In the genomic region with DNA sequence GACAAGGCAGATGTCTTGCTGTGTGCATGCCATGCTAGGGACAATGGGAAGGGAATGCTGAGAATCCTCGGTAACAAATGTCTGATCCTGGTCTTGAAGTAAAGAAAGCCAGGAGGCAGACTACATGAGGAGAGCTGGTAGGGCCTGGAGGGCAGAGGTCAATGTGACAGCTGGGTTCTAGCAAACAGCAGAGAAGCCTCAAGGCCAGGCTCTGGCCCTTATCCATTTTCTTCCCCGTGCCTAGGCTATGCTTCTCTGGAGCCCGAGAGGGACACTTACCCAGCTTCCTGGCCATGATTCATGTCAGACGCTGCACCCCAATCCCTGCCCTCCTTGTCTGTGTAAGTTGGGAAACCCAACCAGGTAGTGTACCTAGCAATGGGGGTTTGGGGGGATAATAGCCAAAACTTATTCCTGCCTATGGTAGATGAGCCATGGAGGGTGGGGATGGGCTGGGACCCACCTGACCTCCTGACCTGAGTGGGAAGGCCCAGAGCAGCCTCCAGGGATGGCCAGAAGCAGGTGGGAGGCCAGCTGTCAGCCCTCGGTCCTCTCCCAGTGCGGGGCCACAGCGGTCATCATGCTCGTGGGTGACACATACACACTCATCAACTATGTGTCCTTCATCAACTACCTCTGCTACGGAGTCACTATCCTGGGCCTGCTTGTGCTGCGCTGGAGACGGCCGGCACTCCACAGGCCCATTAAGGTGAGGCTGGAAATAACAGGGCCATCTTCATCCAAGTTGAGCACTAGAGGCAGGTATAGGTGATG, we compare ENCODE assay signal across 7 mouse cellular contexts. TPM values are rescaled to one million over a fixed set of nuclear protein-coding genes. Genes with fewer than 3 reads are reported as not detected.
"Had no signal": no experiment of that assay in that cellular context is flagged by ENCODE, and none has a peak within 500 bp of the region (broad histone marks: within the 10 kb centered on the region; RNA-seq: fewer than 3 reads in every experiment).

No protein-coding gene starts in this region.

- DNase-seq: kidney, adult 2 months; kidney, postnatal 14 days; left cerebral cortex, postnatal 4 days; midbrain, embryonic 14.5 days; right cerebral cortex, postnatal 14 days; thymus, postnatal 36 days had no signal

RNA-seq across cellular contexts. Expression of a gene that starts 13.0 kb away (rescaled TPM):
- total RNA-seq: megakaryocyte progenitor cell, adult 5-6 weeks had no signal

RNA-seq across cellular contexts. Expression of a gene that starts 16.1 kb away (rescaled TPM):
- total RNA-seq: megakaryocyte progenitor cell, adult 5-6 weeks had no signal
